Mouse (Mus musculus): ENCODE data around the gene Amelx.

Amelx gene

DNA sequence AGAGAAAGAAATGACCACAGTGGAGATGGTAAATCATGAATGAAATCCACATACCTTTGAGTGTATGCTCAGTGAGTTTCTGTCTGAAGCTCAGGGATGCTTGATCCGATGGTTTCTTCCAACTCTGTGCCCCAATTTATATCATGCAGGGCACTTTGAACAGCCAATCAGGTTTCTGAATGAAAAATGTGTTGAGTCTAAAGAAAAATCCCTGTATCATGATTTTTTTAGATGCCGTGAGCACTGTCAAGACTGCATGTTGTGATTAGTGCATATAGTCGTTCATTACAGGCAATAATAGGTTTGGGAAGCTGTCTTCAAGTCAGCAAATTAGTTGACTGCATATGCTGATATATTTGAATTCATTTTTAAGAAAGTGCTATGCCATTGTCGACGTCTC, at the start of gene Amelx:
Gene Amelx (minus strand): TSS at position 101 of the 400 bp plus-strand sequence.
- DNase-seq = no peak

DNA sequence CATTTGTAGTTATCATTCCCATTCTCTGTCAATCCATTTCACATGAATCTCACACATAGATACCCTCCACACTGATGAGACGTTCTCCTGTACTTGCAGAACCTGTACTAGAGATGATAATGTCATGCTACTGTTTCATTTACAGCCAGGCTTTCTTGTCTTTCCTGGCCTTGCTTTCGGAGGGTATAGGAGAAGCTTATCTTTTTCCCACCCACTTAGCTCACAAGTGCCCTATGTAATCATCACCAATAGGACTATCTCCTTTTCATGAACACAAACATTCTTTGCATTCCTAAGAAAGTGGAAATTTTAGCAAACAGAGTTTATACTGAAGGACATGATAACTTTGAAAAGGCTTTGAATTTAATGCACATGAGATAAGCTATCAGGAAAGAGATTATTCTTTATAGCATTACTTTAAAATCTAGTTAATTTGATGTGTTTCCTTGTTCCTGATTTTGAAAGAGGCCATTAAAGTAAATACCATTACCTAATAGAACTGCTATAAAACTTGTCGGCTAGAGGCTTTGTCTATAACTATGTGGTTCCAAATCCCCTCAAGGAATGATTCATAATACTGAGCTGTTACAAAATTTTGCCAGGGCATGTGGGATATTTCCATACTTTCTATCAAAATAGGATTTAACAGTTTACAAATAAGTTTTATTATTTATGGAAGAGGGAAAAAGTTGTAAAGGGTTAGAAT, 35.5 kb upstream of the Amelx start:
- no peak for DNase-seq

DNA sequence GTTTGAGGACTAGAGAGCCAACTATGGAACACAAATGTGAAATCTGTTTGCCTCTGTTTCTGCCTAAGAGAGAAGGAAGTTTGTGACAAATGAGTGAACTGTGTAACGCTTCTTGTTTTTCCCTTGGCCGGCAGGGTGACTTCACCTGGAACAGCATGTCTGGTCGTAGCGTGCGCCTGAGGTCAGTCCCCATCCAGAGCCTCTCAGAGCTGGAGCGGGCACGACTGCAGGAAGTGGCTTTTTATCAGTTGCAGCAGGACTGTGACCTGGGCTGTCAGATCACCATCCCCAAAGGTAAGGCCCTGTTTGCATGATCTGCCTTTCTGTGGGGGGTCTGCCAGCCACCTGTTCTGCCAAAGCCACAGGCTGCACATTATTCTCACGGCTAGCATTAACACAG, 33.1 kb upstream of the Amelx start:
- DNase-seq = peak; percentile 8 to 11

DNA sequence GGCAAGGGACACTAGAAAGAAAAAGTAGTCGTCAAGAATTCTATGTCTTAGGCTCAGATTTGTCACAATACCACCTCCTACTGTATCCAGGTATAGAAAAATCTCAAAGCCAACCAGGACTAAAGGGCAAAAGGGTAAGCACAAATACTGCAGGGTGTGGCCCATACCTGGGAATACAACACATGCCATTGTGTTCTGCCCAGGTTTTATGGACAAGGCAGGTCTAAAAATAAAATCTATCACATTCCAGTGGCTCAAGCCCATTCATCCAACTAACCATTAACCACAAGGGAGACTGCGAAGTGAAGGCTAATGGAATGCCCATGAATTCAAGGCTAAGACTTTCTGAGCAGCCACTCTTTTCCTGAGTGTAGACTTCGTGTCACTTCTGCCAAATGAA, 23.0 kb upstream of the Amelx start:
- DNase-seq = no peak

DNA sequence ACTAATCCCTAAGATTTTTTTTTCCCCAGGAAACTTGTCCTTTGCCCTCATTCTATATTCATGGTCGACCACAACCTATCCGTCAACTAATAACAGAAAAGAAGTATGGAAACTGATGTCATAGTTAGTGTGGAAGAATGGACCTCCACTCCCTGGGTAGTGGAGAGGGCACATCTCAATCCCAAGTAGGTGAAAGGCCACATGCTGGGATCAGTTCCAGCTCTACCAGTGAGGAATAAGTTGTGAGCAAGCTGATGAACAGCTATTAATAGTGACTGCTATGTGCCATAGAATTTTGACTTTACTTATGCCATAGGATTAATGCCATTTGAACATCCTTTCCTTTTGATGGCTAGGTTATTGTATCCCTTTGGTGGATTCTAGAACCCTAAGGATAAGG, 8.4 kb downstream of the Amelx start:
- DNase-seq = no peak

DNA sequence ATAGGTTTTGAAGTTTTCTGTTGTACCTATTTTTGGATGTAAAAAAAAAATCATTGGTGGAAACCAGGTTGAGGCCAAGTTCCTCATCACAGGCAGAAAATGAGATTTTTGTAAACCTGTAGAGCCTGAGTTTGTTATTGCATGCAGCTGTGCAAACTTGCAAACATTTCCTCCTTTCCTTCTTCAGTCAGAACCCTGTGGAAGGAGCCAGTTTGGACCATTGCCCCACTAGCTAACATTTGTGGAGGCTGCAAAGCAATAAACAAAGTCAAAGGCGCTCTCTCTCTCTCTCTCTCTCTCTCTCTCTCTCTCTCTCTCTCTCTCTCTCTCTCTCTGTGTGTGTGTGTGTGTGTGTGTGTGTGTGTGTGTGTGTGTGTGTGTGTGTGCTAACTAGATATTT, 13.2 kb downstream of the Amelx start:
- DNase-seq = no peak

DNA sequence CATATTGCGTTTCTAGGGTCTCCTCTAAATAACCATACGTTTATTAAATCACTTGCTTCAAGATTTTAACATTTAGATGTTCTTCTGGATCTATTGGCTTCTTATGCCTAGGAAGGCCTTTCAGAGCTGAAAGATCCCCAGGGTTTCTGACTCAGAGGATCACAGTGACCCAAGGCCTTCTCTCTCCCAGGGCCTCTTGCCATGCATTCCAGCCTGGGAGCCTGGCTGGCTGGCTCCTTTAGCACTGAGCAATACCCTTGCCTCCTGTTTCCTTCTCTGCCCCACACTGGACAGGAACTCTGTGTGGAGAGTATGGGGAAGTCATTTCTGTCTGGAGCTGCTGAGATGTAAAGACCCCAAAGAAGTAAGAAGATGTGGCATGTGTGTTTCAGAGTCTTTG, 16.0 kb downstream of the Amelx start:
- no peak for DNase-seq

DNA sequence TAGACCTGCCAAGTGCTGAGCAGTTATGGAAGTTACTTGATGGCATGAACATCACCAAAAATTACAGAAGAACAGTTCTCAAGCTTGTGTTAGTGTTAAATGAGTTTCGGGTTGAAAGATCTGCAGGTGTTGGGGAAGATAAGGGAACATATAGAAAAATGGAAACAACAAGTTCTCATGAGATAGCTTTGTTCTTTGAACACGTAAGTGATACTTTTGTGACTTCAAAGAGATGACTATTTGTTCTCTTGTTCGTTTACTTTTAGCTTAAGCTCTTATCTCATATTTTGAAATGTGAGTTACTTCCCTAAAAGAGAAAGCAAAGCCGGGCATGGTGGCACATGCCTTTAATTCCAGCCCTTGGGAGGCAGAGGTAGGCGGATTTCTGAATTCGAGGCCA, 28.6 kb downstream of the Amelx start:
- DNase-seq = no peak

DNA sequence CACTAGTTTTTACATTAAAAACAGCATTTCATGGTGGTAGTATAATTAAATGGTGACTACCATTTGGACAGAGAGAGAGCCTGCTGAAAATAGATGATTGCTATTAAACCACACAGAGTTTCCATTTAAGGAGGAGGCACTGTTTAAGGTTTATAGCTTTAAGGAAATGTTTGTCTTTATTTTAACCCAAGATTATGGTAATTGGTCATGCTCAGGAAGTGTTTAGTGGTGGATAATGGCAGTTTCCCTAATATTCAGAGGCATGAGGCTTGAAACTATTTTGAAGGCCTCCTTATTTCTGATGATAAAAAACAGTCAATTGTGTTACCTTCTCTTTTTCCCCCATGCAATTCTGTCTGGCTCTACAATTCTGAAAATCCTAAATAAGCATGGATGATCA, 33.2 kb downstream of the Amelx start:
- no peak for DNase-seq

DNA sequence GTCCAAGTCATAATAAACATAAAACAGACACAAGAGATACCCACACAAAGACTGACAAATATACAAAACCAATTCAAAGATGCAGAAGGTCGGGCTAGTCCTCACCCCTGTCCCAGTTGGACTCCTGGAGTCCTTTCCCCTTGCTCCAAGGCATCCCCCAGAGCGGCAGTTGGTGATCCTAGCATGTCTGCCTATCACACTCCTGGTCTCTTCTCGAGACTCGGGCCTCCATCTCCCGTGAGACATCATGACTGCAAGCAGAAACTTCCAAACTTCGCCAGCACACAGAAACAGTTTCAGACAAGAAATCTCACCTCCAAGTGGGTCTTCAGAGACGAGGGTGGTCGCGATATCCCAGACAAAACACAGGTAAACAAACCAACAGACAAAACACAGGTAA, 46.5 kb downstream of the Amelx start:
- no peak for DNase-seq

DNA sequence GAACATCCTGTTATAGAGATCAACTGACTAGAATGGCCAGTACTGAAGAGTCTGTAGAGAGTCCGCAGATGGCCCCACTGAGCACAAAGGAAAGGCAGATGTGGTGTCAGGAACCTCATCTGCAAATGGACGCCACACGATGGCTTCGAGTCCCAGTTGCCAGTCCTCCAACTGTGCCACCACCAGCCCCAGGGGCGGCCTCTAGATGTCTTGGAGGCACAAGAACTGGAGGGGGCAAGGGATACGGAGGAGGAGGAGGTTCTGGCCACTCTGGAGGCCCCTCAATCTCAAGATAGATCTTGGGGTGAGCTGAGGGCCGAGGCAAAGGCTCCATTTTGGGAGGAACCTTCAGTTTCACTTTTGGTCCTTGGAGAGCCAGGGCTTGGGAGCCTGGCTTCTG, 47.2 kb downstream of the Amelx start:
- DNase-seq = no peak
